Mouse (Mus musculus) myocyte (in vitro differentiated cells): ENCODE results near the gene Macrod2.

Source experiments
- MAX ChIP-seq: IDR thresholded peaks from one replicate; pipeline ENCODE4 v1.6.1; 2011; ENCODE audit warnings: low read depth, mild to moderate bottlenecking, control low read depth
- POLR2A ChIP-seq: IDR thresholded peaks from one replicate; pipeline ENCODE4 v1.6.1; 2011; ENCODE audit warnings: low read depth, mild to moderate bottlenecking, control low read depth, moderate library complexity; ENCODE audit not compliant: insufficient read length
- TCF12 ChIP-seq: IDR thresholded peaks from one replicate; pipeline ENCODE4 v1.6.1; 2011; ENCODE audit warnings: mild to moderate bottlenecking, control low read depth; ENCODE audit not compliant: poor library complexity, insufficient read depth, severe bottlenecking

DNA sequence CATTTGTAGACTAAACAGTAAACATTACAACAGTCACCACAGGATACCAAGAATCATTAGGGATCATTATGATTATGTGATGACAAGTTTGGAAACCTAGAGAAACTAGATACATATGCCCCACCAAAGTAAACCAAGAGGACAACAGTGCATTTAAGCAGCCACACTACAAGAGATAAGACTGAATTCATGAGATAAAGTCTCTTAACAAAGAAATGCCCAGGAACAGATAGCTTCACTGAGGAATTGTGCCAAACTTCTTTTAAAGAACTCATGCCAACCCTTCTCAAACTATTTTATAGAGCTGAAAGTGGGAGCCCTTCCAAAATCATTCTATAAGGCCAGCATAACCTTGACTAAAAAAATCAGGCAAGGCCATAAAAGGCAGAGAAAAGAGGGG lies 2015.0 kb downstream of the Macrod2 start:
- TF ChIP-seq TCF12 (no peak), MAX (no peak), POLR2A (no peak)
